Mouse (Mus musculus) CH12.LX (cell line): ENCODE results near the gene Lrrc20. TPM values are rescaled to one million over a fixed set of nuclear protein-coding genes. Genes with fewer than 3 reads are reported as not detected.

Source experiments
- DNase-seq: peaks from one replicate; pipeline ENCODE4 v3.0.0-alpha.2; 2013; ENCODE audit errors: extremely low read depth
- H3K27ac ChIP-seq: 2 replicates; pipeline ENCODE4 v1.5.1; 2012; ENCODE audit warnings: low read depth, mild to moderate bottlenecking, control low read depth, moderate library complexity; ENCODE audit not compliant: insufficient read depth
- H3K27me3 ChIP-seq: replicated peaks from 2 replicates; pipeline ENCODE3; 2012; ENCODE audit warnings: inconsistent platforms
- H3K36me3 ChIP-seq, 2 experiments: replicated peaks in 1 of 2; 2 replicates each; pipeline versions ENCODE3 to v1.6.1; 2012; ENCODE audit warnings: inconsistent platforms in 1 of 2, low read length in 1 of 2, mild to moderate bottlenecking in 1 of 2, mixed read lengths in 1 of 2, moderate library complexity in 1 of 2; ENCODE audit not compliant: control insufficient read depth in 1 of 2, insufficient read depth in 1 of 2
- H3K4me1 ChIP-seq, 2 experiments: 2 replicates each; pipeline ENCODE4 v1.6.1; 2012; ENCODE audit warnings: inconsistent platforms in 1 of 2, moderate library complexity in 1 of 2; ENCODE audit not compliant: insufficient read depth in 2 of 2, control insufficient read depth in 1 of 2
- H3K4me2 ChIP-seq: 2 replicates; pipeline ENCODE4 v1.6.1; 2012; ENCODE audit warnings: low read depth, mild to moderate bottlenecking, control low read depth; ENCODE audit not compliant: poor library complexity, insufficient read depth, severe bottlenecking
- H3K4me3 ChIP-seq, 3 experiments: fragments of 150-350 bp in 1 of 3; sonication (generic) in 1 of 3; replicated peaks in 1 of 3; 2 replicates each; pipeline versions ENCODE3 to v1.5.1; 2011 to 2012; ENCODE audit warnings: low read depth in 2 of 3, low read length in 2 of 3, mild to moderate bottlenecking in 2 of 3, moderate library complexity in 2 of 3, control low read depth in 1 of 3, improper control_type of control experiment in 1 of 3, inconsistent platforms in 1 of 3, mixed read lengths in 1 of 3; ENCODE audit not compliant: poor library complexity in 1 of 3
- H3K79me2 ChIP-seq: replicated peaks from 2 replicates; pipeline ENCODE4 v1.6.1; 2012; ENCODE audit warnings: mild to moderate bottlenecking, moderate library complexity; ENCODE audit not compliant: control insufficient read depth, poor library complexity, insufficient read depth, severe bottlenecking; ENCODE audit errors: extremely low read depth
- H3K9ac ChIP-seq: 2 replicates; pipeline ENCODE4 v1.6.1; 2012; ENCODE audit warnings: low read depth, mild to moderate bottlenecking, control low read depth, moderate library complexity; ENCODE audit not compliant: insufficient read depth
- H3K9me3 ChIP-seq: replicated peaks from 2 replicates; pipeline ENCODE3; 2012; ENCODE audit warnings: low read length, inconsistent platforms, mixed read lengths
- BHLHE40 ChIP-seq: IDR thresholded peaks from 2 replicates; pipeline ENCODE4 v1.6.1; 2011; ENCODE audit warnings: mild to moderate bottlenecking, low read depth, low read length, improper control_type of control experiment
- CHD1 ChIP-seq: IDR thresholded peaks from 2 replicates; pipeline ENCODE4 v1.6.1; 2012; ENCODE audit warnings: low read depth, low read length, improper control_type of control experiment, inconsistent platforms
- CHD2 ChIP-seq: IDR thresholded peaks from 2 replicates; pipeline ENCODE4 v1.6.1; 2011; ENCODE audit warnings: low read length, improper control_type of control experiment
- CTCF ChIP-seq, 2 experiments: IDR thresholded peaks in 1 of 2; conservative IDR thresholded peaks in 1 of 2; 2 replicates each; pipeline ENCODE4 v1.5.1; 2011 to 2012; ENCODE audit warnings: low read depth in 2 of 2, low read length in 2 of 2, improper control_type of control experiment in 1 of 2, inconsistent platforms in 1 of 2, mild to moderate bottlenecking in 1 of 2, moderate library complexity in 1 of 2
- E2F4 ChIP-seq: IDR thresholded peaks from 2 replicates; pipeline ENCODE4 v1.6.1; 2011; ENCODE audit warnings: low read depth, low read length, improper control_type of control experiment; ENCODE audit not compliant: insufficient replicate concordance
- ELF1 ChIP-seq: IDR thresholded peaks from 2 replicates; pipeline ENCODE4 v1.6.1; 2014; ENCODE audit warnings: low read depth, mild to moderate bottlenecking, inconsistent platforms, low read length, improper control_type of control experiment
- EP300 ChIP-seq: IDR thresholded peaks from 2 replicates; pipeline ENCODE4 v1.6.1; 2011; ENCODE audit warnings: low read length, improper control_type of control experiment
- ETS1 ChIP-seq: conservative IDR thresholded peaks from 2 replicates; pipeline ENCODE4 v1.6.1; 2012; ENCODE audit warnings: low read depth, mild to moderate bottlenecking, inconsistent platforms, low read length, improper control_type of control experiment, moderate library complexity
- HCFC1 ChIP-seq: IDR thresholded peaks from 2 replicates; pipeline ENCODE4 v1.6.1; 2012; ENCODE audit warnings: low read depth, mild to moderate bottlenecking, inconsistent platforms, low read length, improper control_type of control experiment
- IRF4 ChIP-seq: IDR thresholded peaks from 2 replicates; pipeline ENCODE4 v1.6.1; 2014; ENCODE audit warnings: low read depth, mild to moderate bottlenecking, inconsistent platforms, low read length, improper control_type of control experiment
- JUN ChIP-seq: IDR thresholded peaks from 2 replicates; pipeline ENCODE4 v1.6.1; 2011; ENCODE audit warnings: low read depth, mild to moderate bottlenecking, low read length, improper control_type of control experiment, moderate library complexity; ENCODE audit not compliant: insufficient read depth
- JUND ChIP-seq: conservative IDR thresholded peaks from 2 replicates; pipeline ENCODE4 v1.6.1; 2011; ENCODE audit warnings: low read depth, low read length, improper control_type of control experiment
- MAZ ChIP-seq: IDR thresholded peaks from 2 replicates; pipeline ENCODE4 v1.6.1; 2012; ENCODE audit warnings: low read depth, mild to moderate bottlenecking, inconsistent platforms, low read length, improper control_type of control experiment, moderate library complexity
- MEF2A ChIP-seq: IDR thresholded peaks from 2 replicates; pipeline ENCODE4 v1.6.1; 2014; ENCODE audit warnings: low read depth, mild to moderate bottlenecking, inconsistent platforms, low read length, improper control_type of control experiment, borderline replicate concordance
- MXI1 ChIP-seq: IDR thresholded peaks from 2 replicates; pipeline ENCODE4 v1.6.1; 2011; ENCODE audit warnings: mild to moderate bottlenecking, low read depth, low read length, improper control_type of control experiment
- NELFE ChIP-seq: IDR thresholded peaks from 2 replicates; pipeline ENCODE4 v1.6.1; 2011; ENCODE audit warnings: low read depth, low read length, improper control_type of control experiment
- NRF1 ChIP-seq: IDR thresholded peaks from 2 replicates; pipeline ENCODE4 v1.6.1; 2014; ENCODE audit warnings: low read depth, mild to moderate bottlenecking, inconsistent platforms, low read length, improper control_type of control experiment, moderate library complexity
- POLR2AphosphoS2 ChIP-seq: IDR thresholded peaks from 2 replicates; pipeline ENCODE4 v1.6.1; 2011; ENCODE audit warnings: low read depth, low read length, improper control_type of control experiment
- RAD21 ChIP-seq: IDR thresholded peaks from 2 replicates; pipeline ENCODE4 v1.6.1; 2011; ENCODE audit warnings: low read depth, mild to moderate bottlenecking, low read length, improper control_type of control experiment, moderate library complexity
- RCOR1 ChIP-seq: conservative IDR thresholded peaks from 2 replicates; pipeline ENCODE4 v1.6.1; 2012; ENCODE audit warnings: low read depth, mild to moderate bottlenecking, inconsistent platforms, low read length, improper control_type of control experiment
- SIN3A ChIP-seq: IDR thresholded peaks from 2 replicates; pipeline ENCODE4 v1.6.1; 2012; ENCODE audit warnings: low read length, improper control_type of control experiment, inconsistent platforms
- SMC3 ChIP-seq: IDR thresholded peaks from 2 replicates; pipeline ENCODE4 v1.6.1; 2011; ENCODE audit warnings: low read depth, low read length, improper control_type of control experiment
- TBP ChIP-seq: conservative IDR thresholded peaks from 2 replicates; pipeline ENCODE4 v1.6.1; 2011; ENCODE audit warnings: low read depth, low read length, improper control_type of control experiment
- TCF12 ChIP-seq: IDR thresholded peaks from 2 replicates; pipeline ENCODE4 v1.6.1; 2014; ENCODE audit warnings: low read depth, mild to moderate bottlenecking, inconsistent platforms, low read length, improper control_type of control experiment
- UBTF ChIP-seq: IDR thresholded peaks from 2 replicates; pipeline ENCODE4 v1.6.1; 2012; ENCODE audit warnings: low read depth, mild to moderate bottlenecking, inconsistent platforms, low read length, improper control_type of control experiment, moderate library complexity
- ZC3H11A ChIP-seq: IDR thresholded peaks from 2 replicates; pipeline ENCODE4 v1.6.1; 2012; ENCODE audit warnings: low read depth, mild to moderate bottlenecking, inconsistent platforms, low read length, improper control_type of control experiment
- ZMIZ1 ChIP-seq: IDR thresholded peaks from 2 replicates; pipeline ENCODE4 v1.6.1; 2012; ENCODE audit warnings: low read depth, mild to moderate bottlenecking, inconsistent platforms, low read length, improper control_type of control experiment
- dilution Hi-C: fragments of 300-500 bp; cut with MboI; formaldehyde crosslinking; loops from 2 replicates; pipeline ENCODE4 v1.14.3; 2020; ENCODE audit warnings: low sequenced_read_pairs; ENCODE audit not compliant: extremely low pct_unique_long_range_greater_than_20kb, extremely low pct_ligation_motif_present
- in situ Hi-C: fragments of 300-500 bp; cut with MboI; formaldehyde crosslinking; loops from 3 replicates; pipeline ENCODE4 v1.14.3; 2019; ENCODE audit warnings: low sequenced_read_pairs, low pct_ligation_motif_present, low pct_unique_long_range_greater_than_20kb, mixed read lengths
- polyA plus RNA-seq: library from polyadenylated mRNA; unstranded; fragments of >175 nt; gene quantifications from 2 replicates; pipeline ENCODE4 v1.2.1, GENCODE M21; 2012; ENCODE audit warnings: low read depth; ENCODE audit not compliant: insufficient read length
- total RNA-seq, 2 experiments: library from RNA; depleted of rRNA; stranded (reverse); fragments of 300-350 nt in 1 of 2; fragments of >200 nt in 1 of 2; gene quantifications; 2 replicates each; pipeline ENCODE4 v1.2.3; 2012 to 2014

Gene Lrrc20
- total and polyA plus RNA-seq, 3 experiments = 8.0 to 13.7 (median 9.9) TPM

DNA sequence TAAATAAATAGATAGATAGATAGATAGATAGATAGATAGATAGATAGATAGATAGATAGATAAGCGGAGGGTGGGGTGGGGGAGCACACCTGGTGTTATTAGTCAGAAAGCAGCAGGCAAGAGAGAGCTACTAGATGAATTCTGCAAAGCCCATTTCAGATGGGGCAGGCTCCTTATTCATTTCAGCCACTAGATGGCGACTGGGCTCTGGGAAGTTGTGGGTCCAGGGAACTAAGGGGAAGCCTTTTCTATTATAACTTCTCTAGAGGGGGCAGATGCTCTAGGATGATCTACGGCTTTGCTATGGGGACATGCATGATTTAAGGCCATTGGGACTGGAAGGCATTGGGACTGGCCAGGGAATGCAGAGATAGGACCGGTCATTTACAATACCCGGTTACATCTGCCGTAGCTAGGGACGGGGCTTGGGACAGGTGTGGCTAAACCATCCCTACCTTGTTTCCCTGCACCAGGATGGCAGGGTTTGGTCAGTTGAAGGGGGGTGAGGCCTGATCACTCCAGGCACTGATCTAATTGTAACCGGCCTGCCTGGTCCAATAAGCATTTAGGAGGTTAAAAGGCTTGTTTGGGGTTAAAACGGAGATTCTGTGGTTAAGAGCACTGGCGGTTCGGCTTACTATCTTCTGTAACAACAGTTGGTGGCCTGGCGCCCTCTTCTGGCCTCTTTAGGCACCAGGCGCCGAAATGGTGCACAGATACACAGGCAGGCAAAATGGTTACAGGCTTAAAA is 126.9 kb downstream of the Lrrc20 start:
- no peak overlapping the region for H3K27ac ChIP-seq
- peaks cover 3% of the 10 kb centered on the region for H3K9me3 ChIP-seq
- peak; percentile 86 for DNase-seq
- H3K4me1 ChIP-seq = peaks cover 11 to 56% of the 10 kb centered on the region in 2 experiments; a peak in 3 of 4 replicates
- H3K4me3 ChIP-seq = peak overlapping the region; percentile 33 to 58 (median 41)
- no peak overlapping the region; the same call in 1 of the 2 replicates for H3K9ac ChIP-seq
- H3K4me2 ChIP-seq = peak overlapping the region; percentile 91
- H3K36me3 ChIP-seq = no peaks in the 10 kb centered on the region
- H3K27me3 ChIP-seq = no peaks in the 10 kb centered on the region
- in situ Hi-C loops = loop anchor here (5.0 kb wide), 1 partner anchor 125 kb away; the partner anchor contains the start of gene Lrrc20
- TF ChIP-seq NELFE = no peak
- peak; percentile 28; the same call in 1 of the 2 replicates for TF ChIP-seq ELF1
- no peak for TF ChIP-seq MXI1
- TF ChIP-seq ZMIZ1 = no peak
- TF ChIP-seq CTCF (conservative IDR thresholded peaks at IDR 0.05 in 1 of 2, IDR thresholded peaks at IDR 0.05 in 1 of 2; ENCODE audit: low read depth in 2 of 2, low read length in 2 of 2) = peak; percentile 56 to 89; a peak in 3 of 4 replicates
- TF ChIP-seq NRF1 = peak; percentile 13; the same call in 1 of the 2 replicates
- peak; percentile 44; the same call in 1 of the 2 replicates for TF ChIP-seq MEF2A
- peak; percentile 75 for TF ChIP-seq SMC3
- 0 out of 2 replicates have a peak, but pooled peaks have one; percentile 42 for TF ChIP-seq MAZ
- no peak for TF ChIP-seq RCOR1
- TF ChIP-seq IRF4 = peak; percentile 26; the same call in 1 of the 2 replicates
- no peak for TF ChIP-seq POLR2AphosphoS2
- peak; percentile 75 for TF ChIP-seq RAD21
- TF ChIP-seq, all 38 proteins: peak for 8
- no peaks in the 10 kb centered on the region for H3K79me2 ChIP-seq
- dilution Hi-C loops = no loop called here

DNA sequence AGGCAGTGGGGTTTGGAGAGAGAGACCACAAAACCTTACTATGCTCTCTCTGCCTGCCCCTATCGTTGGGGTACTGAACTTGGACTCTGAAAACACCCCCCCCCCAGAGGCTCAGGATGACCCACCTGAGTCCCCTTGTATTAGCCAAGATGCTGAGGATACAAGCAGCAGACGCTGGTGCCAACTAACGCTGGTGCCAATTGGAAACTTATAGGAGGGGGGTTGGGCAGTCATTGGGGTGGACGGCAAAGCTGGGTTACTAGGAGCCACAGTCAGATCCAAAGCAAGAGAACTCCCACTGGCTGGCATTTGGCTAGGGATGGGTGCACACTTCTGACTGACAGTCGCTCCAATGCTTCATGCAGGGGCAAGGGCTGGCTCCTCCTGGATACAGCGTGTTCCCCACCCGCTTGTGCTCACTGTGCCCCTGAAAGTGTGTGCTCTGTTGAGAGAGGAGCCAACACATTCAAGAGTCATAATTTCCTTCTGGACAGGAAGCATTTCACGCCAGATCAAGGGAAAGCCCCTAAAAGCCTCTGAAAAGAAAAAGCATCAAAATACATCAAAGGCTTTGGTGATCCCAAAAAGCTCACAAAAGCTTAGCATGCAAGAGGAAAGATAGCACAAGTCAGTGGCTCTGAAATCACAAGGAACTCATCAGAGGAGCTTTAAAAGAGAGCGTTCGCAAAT is 128.9 kb downstream of the Lrrc20 start:
- peak; percentile 42 for DNase-seq
- Histone ChIP-seq H3K4me3 (no peak overlapping the region), H3K9me3 (peaks cover 3% of the 10 kb centered on the region), H3K79me2 (no peaks in the 10 kb centered on the region)
- TF ChIP-seq CHD2 (0 out of 2 replicates have a peak, but pooled peaks have one; percentile 44), CTCF (conservative IDR thresholded peaks at IDR 0.05 in 1 of 2, IDR thresholded peaks at IDR 0.05 in 1 of 2; ENCODE audit: low read depth in 2 of 2, low read length in 2 of 2) (no peak), MAZ (0 out of 2 replicates have a peak, but pooled peaks have one; percentile 39), CHD1 (no peak), SMC3 (no peak), HCFC1 (0 out of 2 replicates have a peak, but pooled peaks have one; percentile 27), JUN (peak; percentile 75; the same call in 1 of the 2 replicates), ZC3H11A (no peak), ETS1 (peak; percentile 59; the same call in 1 of the 2 replicates), UBTF (no peak), BHLHE40 (peak; percentile 36; the same call in 1 of the 2 replicates), RAD21 (no peak), EP300 (peak; percentile 79), TBP (no peak), TCF12 (peak; percentile 25; the same call in 1 of the 2 replicates), RCOR1 (no peak), SIN3A (no peak), E2F4 (no peak), JUND (peak; percentile 80)
- TF ChIP-seq, all 38 proteins: peak for 9
- Histone ChIP-seq H3K27ac (no peak overlapping the region), H3K36me3 (no peaks in the 10 kb centered on the region), H3K4me1 (peaks cover 12 to 43% of the 10 kb centered on the region in 2 experiments; a peak in 3 of 4 replicates), H3K27me3 (peaks cover under 1% of the 10 kb centered on the region), H3K4me2 (peak overlapping the region; percentile 65; the same call in 1 of the 2 replicates), H3K9ac (no peak overlapping the region)
- in situ Hi-C loops (loop anchor here (5.0 kb wide), 2 partner anchors 58 to 127 kb away; partner anchors contain the start of gene Lrrc20), dilution Hi-C loops (no loop called here)
